Mouse (Mus musculus) forebrain, embryonic 11.5 days (tissue): ENCODE results near the gene Rasl2-9. TPM values are rescaled to one million over a fixed set of nuclear protein-coding genes. Genes with fewer than 3 reads are reported as not detected.
"Not testable (repeated sequence)": the region's sequence is repeated elsewhere in the genome, so short reads cannot be mapped to it uniquely, and the experiment has no call there.

ENCODE experiments used
- ATAC-seq: fragments of 200-750 bp; cut with Nextera tagmentation; replicated peaks from 2 replicates; pipeline ENCODE4 v1.8.0; 2017; ENCODE audit warnings: moderate TSS enrichment; ENCODE audit not compliant: low FRiP score
- DNase-seq: peaks from one replicate; pipeline ENCODE4 v3.0.0-alpha.2; 2017; ENCODE audit warnings: low spot score
- H3K27ac ChIP-seq: fragments of 300-500 bp; sonication (generic); 2 replicates; pipeline ENCODE4 v1.5.1; 2014; ENCODE audit warnings: low read depth, low read length
- H3K27me3 ChIP-seq: fragments of 300-500 bp; sonication (generic); 2 replicates; pipeline ENCODE4 v1.6.1; 2014; ENCODE audit warnings: mild to moderate bottlenecking, low read length, mixed read lengths; ENCODE audit not compliant: control insufficient read depth, insufficient read depth
- H3K36me3 ChIP-seq: fragments of 300-500 bp; sonication (generic); 2 replicates; pipeline ENCODE4 v1.6.1; 2014; ENCODE audit warnings: mild to moderate bottlenecking, low read length, moderate library complexity, mixed read lengths; ENCODE audit not compliant: control insufficient read depth, insufficient read depth
- H3K4me1 ChIP-seq: fragments of 300-500 bp; sonication (generic); replicated peaks from 2 replicates; pipeline ENCODE4 v1.6.1; 2014; ENCODE audit warnings: low read length, mixed read lengths; ENCODE audit not compliant: control insufficient read depth, insufficient read depth
- H3K4me2 ChIP-seq: fragments of 300-500 bp; sonication (generic); 2 replicates; pipeline ENCODE4 v1.6.1; 2014; ENCODE audit warnings: low read depth, mild to moderate bottlenecking, low read length, moderate library complexity, mixed read lengths; ENCODE audit not compliant: severe bottlenecking
- H3K4me3 ChIP-seq: fragments of 300-500 bp; sonication (generic); 2 replicates; pipeline ENCODE4 v1.5.1; 2014; ENCODE audit warnings: low read depth, low read length
- H3K9ac ChIP-seq: fragments of 300-500 bp; sonication (generic); 2 replicates; pipeline ENCODE4 v1.6.1; 2014; ENCODE audit warnings: low read length
- H3K9me3 ChIP-seq: fragments of 300-500 bp; sonication (generic); 2 replicates; pipeline ENCODE4 v1.6.1; 2016; ENCODE audit warnings: low read length, mixed read lengths; ENCODE audit not compliant: control insufficient read depth
- WGBS: fragments of 180-500 bp; shearing (Covaris S2); extraction: QIAGEN DNeasy Blood & Tissue Kit; methylation state at CpG from one replicate; pipeline ENCODE4 v1.1.7; 2014; 5-methylcytosine and 5-hydroxymethylcytosine counted together
- polyA plus RNA-seq: library from polyadenylated mRNA; unstranded; fragments of >200 nt; fragmentation: Nextera tagmentation; extraction: Ambion mirVana; gene quantifications from 2 replicates; pipeline ENCODE4 v1.2.1, GENCODE M21; 2014

Rasl2-9 gene
- polyA plus RNA-seq: 0.19 and 0.27 TPM in 2 replicates

DNA sequence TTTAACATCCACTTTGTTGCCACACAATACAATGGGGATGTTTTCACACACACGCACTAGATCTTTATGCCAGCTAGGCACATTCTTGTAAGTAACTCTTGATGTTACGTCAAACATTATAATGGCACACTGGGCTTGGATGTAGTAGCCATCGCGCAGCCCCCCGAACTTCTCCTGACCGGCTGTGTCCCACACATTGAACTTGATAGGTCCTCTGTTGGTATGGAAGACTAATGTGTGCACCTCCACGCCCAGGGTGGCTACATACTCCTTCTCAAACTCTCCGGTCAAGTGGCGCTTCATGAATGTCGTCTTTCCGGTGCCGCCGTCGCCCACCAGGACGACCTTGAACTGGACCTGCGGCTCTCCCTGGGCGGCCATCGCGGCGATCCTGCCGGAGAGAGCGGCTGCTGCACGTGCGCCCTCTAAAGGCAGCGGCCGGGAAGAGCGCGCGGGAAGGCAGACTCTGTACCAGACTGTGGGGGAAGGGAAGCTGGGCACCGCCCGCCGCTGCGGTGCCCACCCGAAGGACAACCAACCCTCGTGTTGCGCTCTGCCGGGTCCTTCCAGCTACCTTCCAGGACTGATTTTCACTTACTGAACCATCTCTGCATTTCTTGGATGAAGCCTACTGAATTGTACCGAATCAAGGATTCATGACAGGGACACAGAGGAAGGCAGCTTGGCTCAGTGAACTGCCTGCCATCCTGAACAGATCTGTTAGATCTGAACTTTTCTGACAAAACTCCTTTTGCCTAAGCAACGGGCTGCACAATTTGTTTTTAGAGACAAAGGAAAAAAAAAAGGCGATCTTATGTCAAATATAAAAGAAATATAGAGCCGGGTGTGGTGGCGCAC lies at the start of gene Rasl2-9:
TSS of gene Rasl2-9 (minus strand) at position 402 of the 858 bp plus-strand sequence.
- WGBS: 19% methylated on average over 42 of the region's 42 CpGs
- Histone ChIP-seq H3K4me3 (peak within 1 kb of the TSS; percentile 18; the same call in 1 of the 2 replicates), H3K4me1 (no peaks in the 10 kb centered on the region), H3K9ac (peak within 1 kb of the TSS; percentile 53), H3K27ac (no peak within 1 kb of the TSS), H3K4me2 (peak within 1 kb of the TSS; percentile 48), H3K27me3 (no peaks in the 10 kb centered on the region), H3K36me3 (no peaks in the 10 kb centered on the region), H3K9me3 (no peaks in the 10 kb centered on the region)
- peak; percentile 84 for ATAC-seq
- peak; percentile 85 for DNase-seq

GRCm38 (mm10) chr7:5149570-5149969 lies 23.8 kb upstream of the Rasl2-9 start, which contains the start of gene Vmn1r55:
Vmn1r55 (minus strand) TSS chr7:5149670.
- not testable (repeated sequence) for H3K4me3 ChIP-seq, DNase-seq, ATAC-seq, H3K9ac ChIP-seq, H3K27ac ChIP-seq, H3K36me3 ChIP-seq, H3K4me1 ChIP-seq, H3K4me2 ChIP-seq, H3K9me3 ChIP-seq, H3K27me3 ChIP-seq

DNA sequence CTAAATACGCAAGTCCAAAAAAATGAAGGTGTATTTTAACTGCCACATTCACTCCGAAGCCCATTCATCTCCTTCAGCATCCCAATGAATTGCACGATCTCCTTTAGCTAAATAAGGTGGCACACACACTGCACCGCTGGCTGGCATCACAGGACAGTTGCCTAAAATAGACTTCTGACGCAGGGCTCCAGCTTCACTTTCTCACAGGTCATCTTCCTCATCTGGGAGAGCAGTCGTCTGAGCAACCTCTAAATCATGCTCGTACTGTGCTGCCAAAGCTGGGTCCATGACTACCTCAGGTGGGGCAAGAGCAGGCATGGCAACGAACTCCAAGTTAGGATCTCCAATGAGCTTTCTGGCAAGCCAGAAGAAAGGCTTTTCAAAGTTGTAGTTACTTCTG lies 672 bp downstream of the Rasl2-9 start:
- DNase-seq: no peak
- no peaks in the 10 kb centered on the region for H3K27me3 ChIP-seq
- H3K4me1 ChIP-seq: no peaks in the 10 kb centered on the region
- H3K4me2 ChIP-seq: no peak overlapping the region
- no peak overlapping the region for H3K9ac ChIP-seq
- no peak overlapping the region for H3K4me3 ChIP-seq
- H3K36me3 ChIP-seq: no peaks in the 10 kb centered on the region
- no peaks in the 10 kb centered on the region for H3K9me3 ChIP-seq
- 92% methylated on average over 8 of the region's 8 CpGs for WGBS
- no peak for ATAC-seq
- H3K27ac ChIP-seq: no peak overlapping the region

GRCm38 (mm10) chr7:5116850-5117249 lies 8.9 kb downstream of the Rasl2-9 start, which contains the start of gene Rfpl4:
Rfpl4 (minus strand) TSS chr7:5116950.
- no peaks in the 10 kb centered on the region for H3K9me3 ChIP-seq
- H3K4me3 ChIP-seq: no peak within 1 kb of the TSS
- DNase-seq: no peak
- no peaks in the 10 kb centered on the region for H3K27me3 ChIP-seq
- no peaks in the 10 kb centered on the region for H3K36me3 ChIP-seq
- WGBS: 82% methylated on average over 3 of the region's 3 CpGs
- no peak within 1 kb of the TSS for H3K9ac ChIP-seq
- ATAC-seq: no peak
- no peak within 1 kb of the TSS for H3K27ac ChIP-seq
- no peak within 1 kb of the TSS for H3K4me2 ChIP-seq
- no peaks in the 10 kb centered on the region for H3K4me1 ChIP-seq

DNA sequence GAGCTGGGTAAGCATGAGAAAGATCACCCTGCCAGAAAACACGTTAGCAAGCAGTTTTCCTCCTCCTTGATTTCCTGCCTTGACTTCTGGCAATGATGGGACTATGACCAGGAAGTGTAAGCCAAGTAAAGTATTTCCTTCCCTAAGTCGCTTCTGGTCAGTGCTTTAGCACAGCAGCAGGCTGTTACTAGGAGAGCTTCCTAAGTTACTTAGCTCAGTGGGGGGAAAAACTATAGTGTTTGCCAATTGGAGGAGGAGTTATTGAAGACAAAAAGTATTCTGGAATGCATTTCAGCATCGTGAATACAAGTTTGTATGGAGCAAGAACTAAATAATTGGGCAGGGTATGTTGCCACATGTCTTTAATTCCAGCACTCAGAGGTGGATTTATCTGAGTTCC lies 13.0 kb downstream of the Rasl2-9 start:
- ATAC-seq: no peak
- H3K27me3 ChIP-seq: no peaks in the 10 kb centered on the region
- no peak overlapping the region for H3K27ac ChIP-seq
- H3K9ac ChIP-seq: no peak overlapping the region
- WGBS: 44% methylated on average over 3 of the region's 3 CpGs
- no peaks in the 10 kb centered on the region for H3K4me1 ChIP-seq
- no peak overlapping the region for H3K4me2 ChIP-seq
- H3K9me3 ChIP-seq: peaks cover 3% of the 10 kb centered on the region; the same call in 1 of the 2 replicates
- no peak for DNase-seq
- H3K36me3 ChIP-seq: no peaks in the 10 kb centered on the region
- no peak overlapping the region for H3K4me3 ChIP-seq

DNA sequence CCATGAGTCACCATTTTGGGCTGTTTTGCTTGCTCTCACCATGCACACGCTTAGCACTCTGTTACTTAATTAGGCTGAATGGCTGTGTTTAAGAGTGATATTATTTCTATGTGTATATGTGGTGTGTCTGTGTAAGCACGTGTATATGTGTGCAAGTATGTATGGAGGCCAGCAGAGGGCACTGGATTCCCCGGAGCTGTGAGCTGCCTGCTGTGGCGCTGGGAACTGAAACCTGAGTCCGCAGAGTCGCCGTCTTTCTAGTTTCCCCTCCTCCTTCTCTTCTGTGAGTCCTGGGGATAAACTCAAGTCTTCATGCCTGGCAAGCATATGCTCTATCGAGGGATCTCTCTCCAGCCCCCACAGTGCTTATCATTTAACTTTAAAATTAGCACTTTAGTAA lies 16.4 kb downstream of the Rasl2-9 start:
- no peak overlapping the region for H3K4me2 ChIP-seq
- H3K36me3 ChIP-seq: no peaks in the 10 kb centered on the region
- no peak overlapping the region for H3K4me3 ChIP-seq
- DNase-seq (peak; percentile 36), ATAC-seq (no peak)
- no peaks in the 10 kb centered on the region for H3K27me3 ChIP-seq
- WGBS: 83% methylated on average over 8 of the region's 8 CpGs
- no peak overlapping the region for H3K27ac ChIP-seq
- no peaks in the 10 kb centered on the region for H3K4me1 ChIP-seq
- no peak overlapping the region for H3K9ac ChIP-seq
- peaks cover 3% of the 10 kb centered on the region; the same call in 1 of the 2 replicates for H3K9me3 ChIP-seq

GRCm38 (mm10) chr7:5108272-5108671 lies 17.5 kb downstream of the Rasl2-9 start:
- no peaks in the 10 kb centered on the region for H3K4me1 ChIP-seq
- H3K36me3 ChIP-seq: no peaks in the 10 kb centered on the region
- no peak overlapping the region for H3K4me3 ChIP-seq
- DNase-seq: no peak
- ATAC-seq: no peak
- no peak overlapping the region for H3K9ac ChIP-seq
- no peak overlapping the region for H3K4me2 ChIP-seq
- H3K27me3 ChIP-seq: no peaks in the 10 kb centered on the region
- H3K27ac ChIP-seq: no peak overlapping the region
- H3K9me3 ChIP-seq: peaks cover 3% of the 10 kb centered on the region; the same call in 1 of the 2 replicates
- 79% methylated on average over 4 of the region's 4 CpGs for WGBS

- Histone ChIP-seq H3K4me1 (no peaks in the 10 kb centered on the region), H3K27me3 (no peaks in the 10 kb centered on the region), H3K36me3 (peaks cover 6% of the 10 kb centered on the region; the same call in 1 of the 2 replicates), H3K4me3 (no peak overlapping the region), H3K9me3 (no peaks in the 10 kb centered on the region), H3K27ac (no peak overlapping the region), H3K4me2 (no peak overlapping the region), H3K9ac (no peak overlapping the region)
- WGBS: 88% methylated on average over 2 of the region's 2 CpGs
- ATAC-seq: no peak
- no peak for DNase-seq
Observed at GRCm38 (mm10) chr7:5102564-5102963, 23.2 kb downstream of the Rasl2-9 start.
